Mouse (Mus musculus) frontal cortex, adult 2 months (tissue): Measurements from ENCODE around the gene Anapc10. TPM values are rescaled to one million over a fixed set of nuclear protein-coding genes. Genes with fewer than 3 reads are reported as not detected.
"Not testable (repeated sequence)": the region's sequence is repeated elsewhere in the genome, so short reads cannot be mapped to it uniquely, and the experiment has no call there.

ENCODE experiments used
- DNase-seq, 2 experiments: peaks; one replicate each; pipeline ENCODE4 v3.0.0; 2022; ENCODE audit warnings: low spot score in 1 of 2; ENCODE audit errors: extremely low spot score in 1 of 2
- polyA plus RNA-seq: library from polyadenylated mRNA; depleted of rRNA; stranded (reverse); fragments of >200 nt; gene quantifications from 2 replicates; pipeline ENCODE4 v1.2.3, GENCODE M21; 2012; rRNA removed

Anapc10 gene
- 6.8 and 7.4 TPM in 2 replicates for polyA plus RNA-seq

DNA sequence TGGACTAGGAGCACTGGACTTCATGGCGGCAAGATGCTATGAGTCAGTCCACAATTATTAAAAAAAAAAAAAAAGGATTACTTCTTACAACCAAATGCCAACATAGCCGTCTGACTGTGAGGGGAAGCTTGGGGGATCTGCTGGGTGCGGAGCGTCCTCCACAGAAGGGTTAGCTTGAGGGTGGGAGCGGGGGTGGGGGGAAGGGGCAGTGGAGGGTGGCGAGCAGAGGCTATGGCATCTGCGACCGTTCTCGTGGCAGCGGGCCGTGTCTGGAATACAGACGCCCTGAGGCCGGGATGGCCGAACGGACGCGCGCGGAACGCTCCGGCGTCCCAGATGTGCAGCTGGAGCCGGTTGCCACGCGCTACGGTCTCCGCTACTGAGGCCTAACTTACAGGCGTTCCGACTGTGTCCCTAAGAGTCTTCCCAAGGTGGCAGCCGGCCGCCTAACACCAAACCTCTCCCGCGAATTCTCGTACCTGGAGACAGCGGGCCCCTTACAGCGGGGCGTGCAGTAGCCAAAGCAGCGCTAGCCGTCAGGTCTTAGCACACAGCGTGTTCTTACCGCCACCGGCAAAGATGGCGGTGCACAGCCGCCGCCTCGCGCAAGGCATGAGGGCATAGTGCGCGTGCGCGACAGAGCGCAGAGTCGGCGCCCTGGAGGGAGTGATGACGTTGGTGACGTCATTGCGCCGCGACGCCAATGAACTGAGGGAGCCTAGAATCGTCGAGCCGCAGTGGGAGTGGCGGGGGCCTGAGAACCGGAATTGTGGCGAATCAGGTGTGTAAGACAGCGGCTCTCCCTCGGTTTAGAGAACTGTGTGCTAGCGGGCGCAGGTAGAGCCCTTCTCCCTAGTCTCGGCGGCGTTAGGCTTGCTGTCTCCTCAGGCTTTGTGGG, at the start of gene Anapc10, which contains the start of gene Abce1:
TSS of gene Anapc10 (plus strand) at position 757 of the 898 bp plus-strand sequence.
TSS of gene Abce1 (minus strand) at position 677 of the 898 bp plus-strand sequence.
- DNase-seq: peak; percentile 95 to 99

DNA sequence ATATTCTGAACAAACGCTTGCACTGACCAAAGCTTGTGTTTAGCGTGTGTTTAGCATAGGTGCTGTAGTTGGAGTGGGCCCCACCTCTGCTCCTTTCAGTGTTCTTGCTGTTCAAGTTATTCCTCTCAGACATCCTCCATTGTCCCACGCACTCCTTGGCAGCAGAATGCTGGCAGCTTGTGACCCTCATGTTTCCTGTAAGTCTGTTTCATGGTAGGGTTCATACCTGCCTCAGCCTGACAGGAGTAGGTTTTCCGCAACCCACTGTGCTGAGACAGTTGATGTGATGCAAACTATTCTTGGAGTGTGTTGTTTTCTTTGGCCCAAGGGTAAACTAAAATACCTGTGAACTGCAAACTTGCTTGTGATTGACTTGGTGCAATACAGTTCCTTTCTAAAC, 35.2 kb upstream of the Anapc10 start:
- no peak for DNase-seq

DNA sequence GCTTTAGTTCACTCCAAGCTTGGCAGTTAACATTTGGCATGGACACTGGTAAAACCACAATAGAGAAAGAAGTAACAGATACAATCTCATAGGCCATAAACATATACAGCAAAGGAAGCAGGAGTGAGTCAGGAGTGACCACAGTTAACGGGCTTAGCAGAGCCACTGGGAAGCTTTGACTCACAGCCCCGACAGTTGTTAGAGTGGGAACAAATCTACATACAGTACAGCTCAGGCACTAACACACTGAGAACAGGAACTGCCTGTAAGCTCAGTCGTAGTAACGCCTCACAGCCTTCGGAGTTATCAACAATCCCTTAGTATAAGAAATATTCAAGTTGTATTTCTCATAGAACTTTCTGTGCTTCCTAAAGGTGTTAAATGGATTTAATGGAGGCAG, 32.6 kb upstream of the Anapc10 start:
- no peak for DNase-seq

GRCm38 (mm10) chr8:79680083-79680482, 31.5 kb upstream of the Anapc10 start:
- DNase-seq: not testable (repeated sequence)

DNA sequence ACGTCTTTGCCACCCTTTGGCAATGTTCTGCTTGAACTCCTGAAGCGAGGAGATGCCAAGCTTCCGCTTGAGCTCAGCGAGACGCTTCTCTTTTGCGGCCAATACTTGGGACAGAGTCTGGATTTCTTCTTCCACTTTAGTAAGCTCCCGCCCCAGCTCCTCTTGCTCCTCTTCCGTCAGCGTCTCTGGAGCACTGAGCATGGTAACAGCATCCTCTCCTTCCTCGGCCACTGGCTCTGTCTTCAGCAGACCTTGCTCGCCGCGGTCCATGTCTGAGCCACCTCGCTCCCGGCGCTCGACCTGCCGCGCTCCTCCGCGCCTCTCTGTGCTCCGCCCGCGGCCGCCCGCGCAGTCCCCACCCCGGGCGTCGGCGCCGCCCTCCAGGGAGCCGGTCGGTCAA, 31.1 kb upstream of the Anapc10 start:
- DNase-seq: peak in 1 of 2 experiments; percentile 27

DNA sequence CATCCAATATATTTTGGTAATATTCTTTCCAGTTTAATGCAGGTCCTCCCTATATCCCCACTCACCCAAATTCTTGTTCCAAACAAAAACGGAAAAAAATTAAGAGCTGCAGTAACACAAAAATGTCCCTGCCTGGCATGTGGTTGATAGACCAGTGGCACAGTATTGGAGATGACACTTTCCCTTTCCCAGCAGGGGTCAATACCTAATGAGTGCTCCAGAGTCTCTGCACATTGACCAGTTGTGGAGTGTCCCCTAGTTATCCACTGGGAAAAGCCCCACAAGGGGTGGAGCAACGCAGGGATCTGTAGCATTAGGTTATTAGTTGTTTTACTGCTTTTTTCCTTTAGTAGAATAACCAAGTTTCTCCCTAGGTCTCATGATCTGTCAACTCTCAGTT, 30.7 kb upstream of the Anapc10 start:
- no peak for DNase-seq

DNA sequence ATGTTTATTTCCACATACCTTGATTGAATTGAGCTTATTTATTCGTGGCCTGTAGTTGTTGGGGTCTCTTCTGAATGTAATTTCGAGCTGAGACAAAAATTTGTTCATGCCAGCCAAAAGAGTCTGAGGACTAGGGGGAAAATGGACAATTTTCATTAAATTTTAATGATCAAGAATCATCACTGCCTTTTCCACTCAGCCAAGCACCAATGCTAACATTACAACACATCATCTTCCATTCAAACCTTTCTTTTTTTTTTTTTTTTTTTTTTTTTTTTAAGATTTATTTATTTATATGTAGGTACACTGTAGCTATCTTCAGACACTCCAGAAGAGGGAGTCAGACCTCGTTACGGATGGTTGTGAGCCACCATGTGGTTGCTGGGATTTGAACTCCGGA, 25.7 kb upstream of the Anapc10 start:
- not testable (repeated sequence) for DNase-seq

- DNase-seq: no peak
These were observed 19.1 kb upstream of the Anapc10 start for GRCm38 (mm10) chr8:79692531-79692930.

DNA sequence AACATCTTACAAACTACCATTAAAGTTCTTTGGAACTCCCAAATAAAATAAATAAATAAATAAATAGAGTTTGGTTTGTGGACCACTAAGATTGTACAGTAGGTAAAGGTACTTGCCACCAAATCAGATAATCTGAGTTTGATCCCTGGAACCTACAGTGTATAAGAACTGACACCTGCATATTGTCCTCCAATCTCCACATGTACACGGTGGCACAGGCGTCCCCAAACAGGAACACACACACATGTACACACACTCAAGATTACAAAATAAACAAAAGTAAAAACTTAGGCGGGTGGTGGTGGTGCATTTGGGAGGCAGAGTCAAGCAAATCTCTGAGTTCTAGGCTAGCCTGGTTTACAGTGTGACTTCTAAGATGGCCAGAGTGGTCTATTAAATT, 4.9 kb upstream of the Anapc10 start:
- DNase-seq: no peak

- DNase-seq: no peak
These were observed 1.1 kb downstream of the Anapc10 start for GRCm38 (mm10) chr8:79712676-79713075.

DNA sequence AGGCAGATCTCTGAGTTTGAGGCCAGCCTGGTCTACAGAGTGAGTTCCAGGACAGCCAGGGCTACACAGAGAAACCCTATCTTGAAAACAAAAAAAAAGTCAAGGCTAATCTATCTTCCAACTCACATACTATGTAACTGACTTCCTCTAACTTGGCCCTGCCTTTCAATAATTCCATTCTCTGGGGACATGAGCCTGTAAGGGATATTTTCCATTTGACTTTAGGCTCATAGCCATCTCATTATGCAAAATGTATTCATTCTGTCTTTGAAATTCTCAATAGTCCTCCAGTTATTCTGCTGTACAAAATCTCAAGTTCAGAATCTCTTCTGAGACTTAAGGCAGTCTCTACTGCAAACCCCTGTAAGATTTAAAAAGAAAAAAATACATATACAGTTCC, 9.9 kb downstream of the Anapc10 start:
- DNase-seq: no peak

DNA sequence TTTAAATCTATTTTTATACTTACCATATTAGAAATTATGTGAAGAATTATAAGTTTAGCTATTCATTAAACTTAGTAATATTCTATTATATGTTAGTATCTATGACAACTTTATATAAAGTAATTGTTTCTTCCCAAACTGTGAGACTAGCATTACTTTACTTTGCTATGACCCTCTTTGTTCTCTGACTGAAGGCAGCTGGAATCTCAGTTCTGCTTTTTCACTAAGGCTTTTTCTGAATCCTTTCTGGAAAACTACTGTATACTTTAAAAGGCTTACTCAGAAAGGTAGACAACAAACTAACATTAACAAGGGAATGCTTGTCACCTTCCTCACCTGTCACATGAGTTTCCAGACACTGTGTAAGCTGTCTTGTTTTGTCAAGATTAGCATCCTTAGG, 11.7 kb downstream of the Anapc10 start:
- no peak for DNase-seq

- DNase-seq: no peak
These were observed 13.0 kb downstream of the Anapc10 start for GRCm38 (mm10) chr8:79724589-79724988.

DNA sequence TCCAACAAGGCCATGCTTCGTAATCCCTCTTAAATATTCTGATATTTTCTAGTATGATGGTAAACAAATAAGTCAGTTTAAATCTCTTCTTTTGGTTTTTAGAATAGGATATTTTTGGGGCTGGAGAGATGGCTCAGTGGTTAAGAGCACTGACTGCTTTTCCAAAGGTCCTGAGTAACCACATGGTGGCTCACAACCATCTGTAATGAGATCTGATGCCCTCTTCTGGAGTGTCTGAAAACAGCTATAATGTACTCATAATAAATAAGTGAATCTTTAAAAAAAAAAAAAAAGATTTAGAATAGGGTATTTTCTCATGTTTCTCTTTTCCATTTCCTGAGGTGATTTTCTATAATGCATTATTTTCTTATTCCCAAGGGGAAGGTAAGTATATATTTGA, 16.3 kb downstream of the Anapc10 start:
- peak in 1 of 2 experiments; percentile 28 for DNase-seq

GRCm38 (mm10) chr8:79734304-79734703, 22.7 kb downstream of the Anapc10 start:
- peak in 1 of 2 experiments; percentile 80 for DNase-seq

GRCm38 (mm10) chr8:79748171-79748570, 36.6 kb downstream of the Anapc10 start:
- no peak for DNase-seq

DNA sequence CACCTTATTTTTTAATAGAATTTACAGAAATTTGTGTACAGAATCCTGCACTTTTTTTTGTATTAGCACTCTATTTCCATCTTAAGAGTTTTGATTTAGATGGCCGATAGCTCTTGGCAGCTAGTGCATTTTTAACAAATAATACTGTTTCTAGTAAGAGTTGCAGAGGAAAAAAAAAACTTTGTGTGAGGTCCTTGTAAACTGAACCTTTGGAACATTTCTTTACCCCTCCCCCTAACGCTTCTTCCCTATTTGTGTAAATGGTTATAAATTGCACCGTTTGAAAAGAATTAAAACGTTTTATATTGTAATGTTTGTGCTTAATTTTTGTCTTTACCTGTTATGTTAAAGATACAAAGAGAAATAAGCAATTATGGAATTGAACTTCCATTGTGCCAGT, 37.0 kb downstream of the Anapc10 start:
- DNase-seq: no peak

DNA sequence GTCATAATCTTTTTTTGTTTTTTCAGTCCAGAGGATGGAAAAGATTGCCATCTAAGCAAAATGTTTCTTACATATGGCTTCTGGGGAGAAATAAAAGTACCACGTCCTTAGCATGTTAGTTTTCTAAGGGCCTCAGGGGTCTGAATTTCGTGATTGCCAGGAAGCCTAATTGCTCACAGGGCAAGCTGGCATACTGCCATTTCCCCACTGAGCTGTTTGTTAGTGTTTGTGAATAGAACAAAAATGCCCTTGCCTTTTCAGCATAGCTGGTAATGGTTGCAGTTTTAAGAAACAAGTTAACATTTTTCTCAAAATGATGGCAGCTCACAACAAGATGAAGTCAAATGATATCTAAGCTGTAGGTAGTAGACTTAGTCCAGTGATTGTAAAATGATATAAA, 38.7 kb downstream of the Anapc10 start:
- peak in 1 of 2 experiments; percentile 24 for DNase-seq

GRCm38 (mm10) chr8:79794873-79795272, 83.3 kb downstream of the Anapc10 start:
- not testable (repeated sequence) for DNase-seq

GRCm38 (mm10) chr8:79796690-79797089, 85.1 kb downstream of the Anapc10 start:
- DNase-seq: no peak

DNA sequence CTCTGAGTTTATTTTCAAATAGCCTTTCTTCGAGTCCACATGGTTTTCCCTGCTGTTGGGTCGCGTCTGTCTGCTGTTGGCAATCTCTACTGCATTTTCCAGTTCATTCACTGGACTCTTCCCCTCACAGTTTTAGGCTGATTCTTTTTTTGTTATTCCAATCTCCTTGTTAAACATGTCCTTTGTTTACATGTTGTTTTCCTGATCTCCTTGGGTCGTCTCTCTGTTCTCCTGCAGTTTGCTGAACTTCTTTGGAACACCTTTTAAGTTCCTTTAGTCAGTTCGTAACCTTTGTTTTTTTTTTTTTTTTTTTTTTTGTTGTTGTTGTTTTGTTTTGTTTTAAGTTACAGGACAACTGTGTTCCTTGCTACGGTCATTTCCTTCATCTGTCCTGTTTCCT, 92.9 kb downstream of the Anapc10 start:
- DNase-seq: no peak

DNA sequence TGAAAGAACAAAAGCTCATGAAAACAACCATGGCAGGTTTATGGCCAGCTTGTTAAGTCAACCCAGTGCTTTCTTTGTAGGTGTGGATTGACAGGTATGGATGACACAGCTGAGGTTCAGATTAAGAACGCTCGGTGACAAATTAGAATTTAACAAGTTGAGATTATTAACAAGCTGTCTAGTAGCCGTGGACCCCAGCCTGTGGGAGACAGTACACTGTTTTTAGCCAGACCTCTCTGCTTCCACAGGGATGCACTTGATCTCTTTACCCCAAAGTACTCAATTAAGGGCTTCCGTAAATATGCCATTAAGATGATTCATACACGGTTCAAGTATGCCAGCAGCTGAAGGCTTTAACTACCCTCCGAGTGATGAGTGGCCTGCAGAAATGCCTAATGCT, 95.4 kb downstream of the Anapc10 start:
- DNase-seq: no peak
